Mouse (Mus musculus): Measurements from ENCODE around the gene Prepl.

Prepl gene

DNA sequence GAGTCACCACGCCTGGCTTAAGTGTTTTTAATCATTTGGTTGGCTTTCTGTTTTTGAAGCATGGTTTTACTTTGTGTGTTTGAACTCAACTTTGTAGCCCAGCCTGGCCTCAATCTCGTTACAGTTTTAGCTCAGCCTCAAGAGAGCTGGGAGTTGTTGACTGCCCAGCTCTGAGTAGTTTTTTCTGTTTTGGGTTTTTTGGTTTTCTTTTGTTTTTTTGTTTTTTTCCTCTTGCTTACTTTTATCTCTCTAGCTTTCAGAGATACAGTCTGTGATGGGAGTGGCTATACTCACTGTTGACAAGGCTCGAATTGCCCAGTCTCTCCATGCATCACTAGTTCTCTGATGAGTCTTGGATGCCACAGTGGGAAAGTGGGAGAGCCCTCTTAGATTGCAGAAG is 69.7 kb downstream of the Prepl start:
- DNase-seq = no peak

DNA sequence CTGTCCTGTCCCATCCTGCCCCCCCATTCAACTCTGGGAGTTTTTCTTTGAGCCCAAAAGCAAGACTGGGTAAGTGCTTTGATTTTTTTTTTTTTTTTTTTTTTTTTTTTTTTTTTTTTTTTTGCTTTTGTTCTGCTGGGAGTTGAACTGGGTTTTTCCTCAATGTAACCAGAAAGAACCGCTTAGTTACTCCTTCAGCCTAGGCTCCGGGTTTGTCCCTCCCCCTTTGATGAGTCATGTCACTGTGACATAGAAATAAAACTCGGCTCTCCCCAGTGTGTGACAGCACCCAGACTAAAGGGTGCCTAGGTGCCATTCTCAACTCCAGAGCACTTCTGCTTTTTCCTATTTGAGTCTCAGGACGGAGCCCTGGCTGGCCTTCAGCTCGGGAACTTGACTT is 71.2 kb downstream of the Prepl start:
- DNase-seq = no peak

DNA sequence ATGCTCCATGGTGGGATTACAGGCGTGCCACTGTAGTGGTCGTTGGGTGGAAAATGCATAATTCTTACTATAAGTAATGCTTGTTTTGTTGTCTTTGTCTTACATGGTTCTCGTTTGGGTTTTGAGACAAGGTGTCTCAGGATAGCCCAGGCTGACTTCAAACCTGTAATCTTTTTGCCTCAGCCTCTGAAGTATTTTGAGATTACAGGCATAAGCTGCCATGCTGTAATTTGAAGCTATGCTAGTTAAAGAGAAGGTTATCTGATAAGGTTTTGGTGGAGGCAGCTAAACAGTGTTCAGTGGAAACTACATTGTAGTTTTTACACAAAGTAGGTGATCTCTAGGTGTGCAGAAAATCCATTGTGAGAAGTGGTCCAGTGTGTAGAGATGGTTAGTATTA is 71.7 kb downstream of the Prepl start:
- no peak for DNase-seq

DNA sequence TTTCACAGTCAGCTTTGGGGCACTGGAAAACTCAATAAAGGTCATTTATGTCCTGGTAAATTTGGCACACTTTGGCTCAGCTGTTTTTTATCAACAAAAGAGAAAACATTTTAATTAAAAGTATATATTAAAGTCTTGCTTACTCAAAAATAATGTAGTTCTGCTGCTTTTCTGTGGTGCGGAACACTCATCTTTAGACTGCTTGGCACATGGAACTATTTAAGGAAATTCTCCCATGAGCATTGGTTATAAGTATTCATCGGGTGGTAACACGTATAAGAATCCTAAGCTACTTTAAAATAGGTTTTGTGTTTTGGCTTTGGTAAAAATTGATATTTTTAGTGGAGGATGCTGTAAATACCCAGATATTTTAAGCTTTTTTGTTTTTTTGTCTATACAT is 75.4 kb downstream of the Prepl start:
- no peak for DNase-seq

DNA sequence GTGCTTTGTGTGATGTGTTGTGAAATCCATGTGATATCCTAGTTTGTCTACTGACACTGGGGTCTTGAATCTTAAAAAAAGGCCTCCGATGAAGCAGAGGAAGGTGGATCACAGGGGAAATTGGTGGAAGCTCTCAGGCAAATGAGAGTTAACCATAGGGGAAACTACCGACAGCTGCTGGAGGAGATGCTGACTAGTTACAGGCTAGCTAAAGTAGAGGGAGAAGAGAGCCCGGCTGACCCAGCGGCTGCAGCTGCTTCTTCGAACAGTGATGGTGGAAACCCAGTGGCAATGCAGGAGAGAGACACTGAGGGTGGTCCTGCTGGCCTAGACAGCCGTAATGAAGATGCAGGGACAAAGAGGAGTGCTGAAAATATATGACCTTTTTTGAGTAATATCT is 76.6 kb downstream of the Prepl start:
- DNase-seq = no peak
